Mouse (Mus musculus) liver, adult 2 months (tissue): ENCODE results near the gene Sdhaf4.

ENCODE experiments used
- CTCF ChIP-seq: fragments of 200-500 bp; IDR thresholded peaks from 2 replicates; pipeline ENCODE4 v1.5.1; 2011; ENCODE audit warnings: low read depth, low read length, control low read depth
- POLR2A ChIP-seq: fragments of 200-500 bp; IDR thresholded peaks from 2 replicates; pipeline ENCODE4 v1.6.1; 2011; ENCODE audit warnings: low read length, control low read depth; ENCODE audit not compliant: insufficient read depth; ENCODE audit errors: extremely low read depth

- no peak for TF ChIP-seq CTCF
- TF ChIP-seq POLR2A = no peak
These were observed 49.9 kb downstream of the Sdhaf4 start for GRCm38 (mm10) chr1:23955539-23955938.
